Mouse (Mus musculus): Measurements from ENCODE around the gene Gm11549.

GRCm38 (mm10) chr3:36473222-36473621, 48.4 kb downstream of the Gm11549 start:
- TF ChIP-seq CTCF (IDR thresholded peaks at IDR 0.05; ENCODE audit: control insufficient read depth, insufficient read depth, low read length) (no peak), POLR2A (IDR thresholded peaks at IDR 0.05; ENCODE audit: borderline replicate concordance, control insufficient read depth, low read depth, low read length) (no peak)

Data from bone marrow, adult 2 months (tissue).